Mouse (Mus musculus): ENCODE data around the gene Mrpl17.

DNA sequence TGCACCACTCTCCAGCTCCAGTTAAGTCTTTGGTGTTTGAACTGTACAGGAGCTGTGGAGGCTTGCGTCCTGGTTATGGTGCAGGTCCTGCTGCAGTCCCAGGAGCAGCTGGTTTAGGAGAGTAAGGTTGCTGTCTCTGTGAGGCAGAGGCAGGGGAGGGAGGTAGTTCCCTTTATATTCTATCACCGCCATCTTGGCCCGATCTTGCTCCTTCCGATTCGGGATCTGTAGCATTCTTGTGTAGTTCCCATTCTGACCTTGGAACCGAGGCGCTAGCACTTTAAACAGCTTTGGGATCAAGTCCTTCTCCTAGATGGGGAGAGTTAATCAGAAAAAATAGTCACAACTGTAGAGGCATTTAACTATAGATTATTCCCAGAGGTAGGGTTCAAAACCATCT, 1.1 kb downstream of the Mrpl17 start:
- TF ChIP-seq CTCF (IDR thresholded peaks at IDR 0.05; ENCODE audit: control insufficient read depth, insufficient read depth, low read length) (no peak), POLR2A (IDR thresholded peaks at IDR 0.05; ENCODE audit: borderline replicate concordance, control insufficient read depth, low read depth, low read length) (no peak)
